Mouse (Mus musculus): ENCODE results near the gene Plekhb2.

DNA sequence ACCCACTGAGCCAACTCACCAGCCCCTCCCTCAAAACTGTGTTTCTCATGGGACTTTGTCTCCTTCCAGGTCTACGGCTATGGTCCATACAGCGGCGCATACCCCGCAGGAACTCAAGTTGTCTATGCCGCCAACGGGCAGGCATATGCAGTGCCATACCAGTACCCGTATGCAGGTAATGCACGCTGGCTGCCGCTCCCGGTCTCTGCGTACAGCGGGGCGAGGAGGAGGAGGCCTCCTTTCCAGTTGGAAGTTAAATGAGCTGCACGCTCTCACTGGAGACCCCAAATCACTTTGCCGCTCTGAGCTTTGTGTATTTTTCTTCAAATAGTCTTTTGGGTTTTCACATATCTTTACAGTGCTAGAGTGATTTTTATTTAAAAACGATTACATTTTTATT lies 19.5 kb downstream of the Plekhb2 start:
- TF ChIP-seq CTCF (conservative IDR thresholded peaks at IDR 0.05; ENCODE audit: low read length): no peak
- no peak for TF ChIP-seq POU5F1 (IDR thresholded peaks at IDR 0.05; ENCODE audit: borderline replicate concordance, low read length)
- no peak for TF ChIP-seq NANOG (IDR thresholded peaks at IDR 0.05; ENCODE audit: borderline replicate concordance, low read length)

Measured in E14TG2a.4 (cell line).